Mouse (Mus musculus) CH12.LX (cell line): Measurements from ENCODE around the gene Dusp16. TPM values are rescaled to one million over a fixed set of nuclear protein-coding genes. Genes with fewer than 3 reads are reported as not detected.

Experiments
- DNase-seq: peaks from one replicate; pipeline ENCODE4 v3.0.0-alpha.2; 2013; ENCODE audit errors: extremely low read depth
- H3K27ac ChIP-seq: 2 replicates; pipeline ENCODE4 v1.5.1; 2012; ENCODE audit warnings: low read depth, mild to moderate bottlenecking, control low read depth, moderate library complexity; ENCODE audit not compliant: insufficient read depth
- H3K27me3 ChIP-seq: replicated peaks from 2 replicates; pipeline ENCODE3; 2012; ENCODE audit warnings: inconsistent platforms
- H3K36me3 ChIP-seq, 2 experiments: replicated peaks in 1 of 2; 2 replicates each; pipeline versions ENCODE3 to v1.6.1; 2012; ENCODE audit warnings: inconsistent platforms in 1 of 2, low read length in 1 of 2, mild to moderate bottlenecking in 1 of 2, mixed read lengths in 1 of 2, moderate library complexity in 1 of 2; ENCODE audit not compliant: control insufficient read depth in 1 of 2, insufficient read depth in 1 of 2
- H3K4me1 ChIP-seq, 2 experiments: 2 replicates each; pipeline ENCODE4 v1.6.1; 2012; ENCODE audit warnings: inconsistent platforms in 1 of 2, moderate library complexity in 1 of 2; ENCODE audit not compliant: insufficient read depth in 2 of 2, control insufficient read depth in 1 of 2
- H3K4me2 ChIP-seq: 2 replicates; pipeline ENCODE4 v1.6.1; 2012; ENCODE audit warnings: low read depth, mild to moderate bottlenecking, control low read depth; ENCODE audit not compliant: poor library complexity, insufficient read depth, severe bottlenecking
- H3K4me3 ChIP-seq, 3 experiments: fragments of 150-350 bp in 1 of 3; sonication (generic) in 1 of 3; replicated peaks in 1 of 3; 2 replicates each; pipeline versions ENCODE3 to v1.5.1; 2011 to 2012; ENCODE audit warnings: low read depth in 2 of 3, low read length in 2 of 3, mild to moderate bottlenecking in 2 of 3, moderate library complexity in 2 of 3, control low read depth in 1 of 3, improper control_type of control experiment in 1 of 3, inconsistent platforms in 1 of 3, mixed read lengths in 1 of 3; ENCODE audit not compliant: poor library complexity in 1 of 3
- H3K79me2 ChIP-seq: replicated peaks from 2 replicates; pipeline ENCODE4 v1.6.1; 2012; ENCODE audit warnings: mild to moderate bottlenecking, moderate library complexity; ENCODE audit not compliant: control insufficient read depth, poor library complexity, insufficient read depth, severe bottlenecking; ENCODE audit errors: extremely low read depth
- H3K9ac ChIP-seq: 2 replicates; pipeline ENCODE4 v1.6.1; 2012; ENCODE audit warnings: low read depth, mild to moderate bottlenecking, control low read depth, moderate library complexity; ENCODE audit not compliant: insufficient read depth
- H3K9me3 ChIP-seq: replicated peaks from 2 replicates; pipeline ENCODE3; 2012; ENCODE audit warnings: low read length, inconsistent platforms, mixed read lengths
- CHD1 ChIP-seq: IDR thresholded peaks from 2 replicates; pipeline ENCODE4 v1.6.1; 2012; ENCODE audit warnings: low read depth, low read length, improper control_type of control experiment, inconsistent platforms
- E2F4 ChIP-seq: IDR thresholded peaks from 2 replicates; pipeline ENCODE4 v1.6.1; 2011; ENCODE audit warnings: low read depth, low read length, improper control_type of control experiment; ENCODE audit not compliant: insufficient replicate concordance
- ELF1 ChIP-seq: IDR thresholded peaks from 2 replicates; pipeline ENCODE4 v1.6.1; 2014; ENCODE audit warnings: low read depth, mild to moderate bottlenecking, inconsistent platforms, low read length, improper control_type of control experiment
- EP300 ChIP-seq: IDR thresholded peaks from 2 replicates; pipeline ENCODE4 v1.6.1; 2011; ENCODE audit warnings: low read length, improper control_type of control experiment
- HCFC1 ChIP-seq: IDR thresholded peaks from 2 replicates; pipeline ENCODE4 v1.6.1; 2012; ENCODE audit warnings: low read depth, mild to moderate bottlenecking, inconsistent platforms, low read length, improper control_type of control experiment
- IRF4 ChIP-seq: IDR thresholded peaks from 2 replicates; pipeline ENCODE4 v1.6.1; 2014; ENCODE audit warnings: low read depth, mild to moderate bottlenecking, inconsistent platforms, low read length, improper control_type of control experiment
- JUND ChIP-seq: conservative IDR thresholded peaks from 2 replicates; pipeline ENCODE4 v1.6.1; 2011; ENCODE audit warnings: low read depth, low read length, improper control_type of control experiment
- MAFK ChIP-seq: IDR thresholded peaks from 2 replicates; pipeline ENCODE4 v1.6.1; 2011; ENCODE audit warnings: low read length, improper control_type of control experiment; ENCODE audit not compliant: insufficient replicate concordance
- MAX ChIP-seq: IDR thresholded peaks from 2 replicates; pipeline ENCODE4 v1.6.1; 2011; ENCODE audit warnings: low read length, improper control_type of control experiment
- MAZ ChIP-seq: IDR thresholded peaks from 2 replicates; pipeline ENCODE4 v1.6.1; 2012; ENCODE audit warnings: low read depth, mild to moderate bottlenecking, inconsistent platforms, low read length, improper control_type of control experiment, moderate library complexity
- NRF1 ChIP-seq: IDR thresholded peaks from 2 replicates; pipeline ENCODE4 v1.6.1; 2014; ENCODE audit warnings: low read depth, mild to moderate bottlenecking, inconsistent platforms, low read length, improper control_type of control experiment, moderate library complexity
- POLR2AphosphoS2 ChIP-seq: IDR thresholded peaks from 2 replicates; pipeline ENCODE4 v1.6.1; 2011; ENCODE audit warnings: low read depth, low read length, improper control_type of control experiment
- RCOR1 ChIP-seq: conservative IDR thresholded peaks from 2 replicates; pipeline ENCODE4 v1.6.1; 2012; ENCODE audit warnings: low read depth, mild to moderate bottlenecking, inconsistent platforms, low read length, improper control_type of control experiment
- TCF12 ChIP-seq: IDR thresholded peaks from 2 replicates; pipeline ENCODE4 v1.6.1; 2014; ENCODE audit warnings: low read depth, mild to moderate bottlenecking, inconsistent platforms, low read length, improper control_type of control experiment
- USF1 ChIP-seq: IDR thresholded peaks from 2 replicates; pipeline ENCODE4 v1.6.1; 2014; ENCODE audit warnings: low read depth, mild to moderate bottlenecking, inconsistent platforms, low read length, improper control_type of control experiment
- ZC3H11A ChIP-seq: IDR thresholded peaks from 2 replicates; pipeline ENCODE4 v1.6.1; 2012; ENCODE audit warnings: low read depth, mild to moderate bottlenecking, inconsistent platforms, low read length, improper control_type of control experiment
- dilution Hi-C: fragments of 300-500 bp; cut with MboI; formaldehyde crosslinking; loops from 2 replicates; pipeline ENCODE4 v1.14.3; 2020; ENCODE audit warnings: low sequenced_read_pairs; ENCODE audit not compliant: extremely low pct_unique_long_range_greater_than_20kb, extremely low pct_ligation_motif_present
- in situ Hi-C: fragments of 300-500 bp; cut with MboI; formaldehyde crosslinking; loops from 3 replicates; pipeline ENCODE4 v1.14.3; 2019; ENCODE audit warnings: low sequenced_read_pairs, low pct_ligation_motif_present, low pct_unique_long_range_greater_than_20kb, mixed read lengths
- polyA plus RNA-seq: library from polyadenylated mRNA; unstranded; fragments of >175 nt; gene quantifications from 2 replicates; pipeline ENCODE4 v1.2.1, GENCODE M21; 2012; ENCODE audit warnings: low read depth; ENCODE audit not compliant: insufficient read length
- total RNA-seq, 2 experiments: library from RNA; depleted of rRNA; stranded (reverse); fragments of 300-350 nt in 1 of 2; fragments of >200 nt in 1 of 2; gene quantifications; 2 replicates each; pipeline ENCODE4 v1.2.3; 2012 to 2014

The Dusp16 gene
- total and polyA plus RNA-seq, 3 experiments: 3.7 to 13.1 (median 10.6) TPM

DNA sequence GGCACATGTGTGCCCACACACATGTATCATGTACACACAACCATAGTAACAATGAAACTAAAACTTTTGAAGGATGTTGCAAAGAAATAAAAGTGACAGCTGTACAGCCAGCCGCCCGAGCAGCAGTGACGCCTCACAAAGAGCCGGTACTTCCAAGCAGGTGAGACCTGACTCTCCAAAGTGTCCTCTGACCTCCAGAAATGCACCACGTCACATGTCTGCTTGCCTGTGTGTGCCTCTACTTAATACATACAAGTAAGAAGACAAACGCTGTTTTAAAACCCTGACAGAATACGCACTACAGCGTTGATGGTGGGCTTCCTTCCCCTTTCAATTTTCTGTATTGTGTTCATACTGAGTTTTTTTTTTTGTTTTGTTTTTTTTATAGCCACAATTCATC, 69.5 kb downstream of the Dusp16 start:
- H3K4me1 ChIP-seq: peaks cover 0 to 3% of the 10 kb centered on the region in 2 experiments; a peak in 1 of 4 replicates
- H3K79me2 ChIP-seq: no peaks in the 10 kb centered on the region
- no peak for DNase-seq
- no peak overlapping the region for H3K27ac ChIP-seq
- H3K9ac ChIP-seq: no peak overlapping the region
- no peaks in the 10 kb centered on the region for H3K9me3 ChIP-seq
- no peak overlapping the region for H3K4me2 ChIP-seq
- in situ Hi-C loops: no loop called here
- no peaks in the 10 kb centered on the region for H3K27me3 ChIP-seq
- H3K36me3 ChIP-seq: peaks cover 61 to 88% of the 10 kb centered on the region in 2 experiments
- H3K4me3 ChIP-seq: no peak overlapping the region
- TF ChIP-seq MAX (no peak), ZC3H11A (no peak), MAZ (no peak), RCOR1 (no peak), MAFK (no peak), TCF12 (no peak), EP300 (no peak)
- dilution Hi-C loops: no loop called here

DNA sequence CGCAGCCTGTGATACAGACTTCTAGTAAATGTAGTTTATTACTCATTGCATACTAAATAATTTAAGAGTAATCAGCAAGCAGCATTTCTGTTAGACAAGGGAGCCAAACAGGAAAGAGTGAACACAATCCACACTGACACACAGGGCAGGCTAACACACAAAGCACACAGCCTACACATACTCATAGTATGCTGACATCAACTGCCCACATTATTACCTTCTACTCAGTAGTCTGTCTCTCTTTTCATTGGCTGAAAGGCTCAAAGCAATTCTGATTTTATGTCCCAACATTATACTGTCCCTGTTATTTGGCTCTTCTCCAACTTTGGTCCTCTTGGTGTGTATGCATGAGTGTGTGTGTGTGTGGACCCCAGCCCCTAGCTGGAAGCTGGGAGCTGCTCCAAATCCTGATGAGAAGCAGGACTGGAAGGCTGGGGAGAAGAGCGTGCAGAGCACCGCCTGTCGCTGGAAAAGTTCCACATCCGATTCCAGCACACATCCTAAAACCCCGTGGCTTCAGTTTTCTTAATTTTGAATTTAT, 70.6 kb downstream of the Dusp16 start:
- H3K4me1 ChIP-seq: no peaks in the 10 kb centered on the region
- H3K36me3 ChIP-seq: peaks cover 68 to 91% of the 10 kb centered on the region in 2 experiments
- H3K4me2 ChIP-seq: no peak overlapping the region
- H3K27me3 ChIP-seq: no peaks in the 10 kb centered on the region
- H3K4me3 ChIP-seq: no peak overlapping the region
- DNase-seq: no peak
- H3K27ac ChIP-seq: no peak overlapping the region
- TF ChIP-seq HCFC1 (no peak), USF1 (no peak)
- no peak overlapping the region for H3K9ac ChIP-seq
- H3K79me2 ChIP-seq: no peaks in the 10 kb centered on the region
- dilution Hi-C loops (no loop called here), in situ Hi-C loops (no loop called here)
- no peaks in the 10 kb centered on the region for H3K9me3 ChIP-seq

DNA sequence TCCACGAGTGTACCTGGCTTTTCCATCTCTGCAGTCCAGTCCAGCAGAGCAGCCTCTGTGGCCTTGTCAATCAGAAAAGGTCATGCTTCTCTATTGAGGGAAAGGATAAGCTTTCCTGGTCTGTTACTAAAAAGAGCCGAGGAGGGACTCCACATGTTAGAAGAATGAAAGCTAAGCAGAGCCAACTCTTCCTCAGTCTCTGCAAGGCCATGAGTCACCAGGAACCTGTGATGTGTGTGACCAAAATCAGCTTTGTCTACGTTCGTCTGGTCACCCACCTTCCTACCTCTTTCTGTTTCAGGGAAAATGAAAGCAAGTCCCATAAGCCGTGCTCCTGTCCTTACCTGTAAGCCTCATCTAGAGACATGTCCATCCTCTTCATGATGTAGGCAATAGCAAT, 72.3 kb downstream of the Dusp16 start:
- DNase-seq: no peak
- no peak overlapping the region for H3K27ac ChIP-seq
- no peaks in the 10 kb centered on the region for H3K4me1 ChIP-seq
- dilution Hi-C loops: no loop called here
- no peaks in the 10 kb centered on the region for H3K9me3 ChIP-seq
- no peaks in the 10 kb centered on the region for H3K79me2 ChIP-seq
- no peak overlapping the region for H3K9ac ChIP-seq
- H3K27me3 ChIP-seq: no peaks in the 10 kb centered on the region
- H3K4me2 ChIP-seq: no peak overlapping the region
- peaks cover 70 to 93% of the 10 kb centered on the region in 2 experiments for H3K36me3 ChIP-seq
- in situ Hi-C loops: no loop called here
- TF ChIP-seq IRF4 (no peak), JUND (no peak), TCF12 (no peak), POLR2AphosphoS2 (no peak), E2F4 (no peak), ELF1 (no peak), HCFC1 (no peak), CHD1 (no peak), NRF1 (no peak)
- H3K4me3 ChIP-seq: no peak overlapping the region
